Mouse (Mus musculus) CH12.LX (cell line): ENCODE data around the gene Pik3cb.

Source experiments
- CTCF ChIP-seq, 2 experiments: IDR thresholded peaks in 1 of 2; conservative IDR thresholded peaks in 1 of 2; 2 replicates each; pipeline ENCODE4 v1.5.1; 2011 to 2012; ENCODE audit warnings: low read depth in 2 of 2, low read length in 2 of 2, improper control_type of control experiment in 1 of 2, inconsistent platforms in 1 of 2, mild to moderate bottlenecking in 1 of 2, moderate library complexity in 1 of 2
- ETS1 ChIP-seq: conservative IDR thresholded peaks from 2 replicates; pipeline ENCODE4 v1.6.1; 2012; ENCODE audit warnings: low read depth, mild to moderate bottlenecking, inconsistent platforms, low read length, improper control_type of control experiment, moderate library complexity
- GABPA ChIP-seq: IDR thresholded peaks from 2 replicates; pipeline ENCODE4 v1.6.1; 2012; ENCODE audit warnings: low read depth, low read length, improper control_type of control experiment, inconsistent platforms; ENCODE audit not compliant: insufficient replicate concordance
- POLR2AphosphoS2 ChIP-seq: IDR thresholded peaks from 2 replicates; pipeline ENCODE4 v1.6.1; 2011; ENCODE audit warnings: low read depth, low read length, improper control_type of control experiment

GRCm38 (mm10) chr9:99104449-99104848 is 36.0 kb downstream of the Pik3cb start:
- TF ChIP-seq POLR2AphosphoS2 (no peak), GABPA (no peak), ETS1 (no peak), CTCF (conservative IDR thresholded peaks at IDR 0.05 in 1 of 2, IDR thresholded peaks at IDR 0.05 in 1 of 2; ENCODE audit: low read depth in 2 of 2, low read length in 2 of 2) (peak in 1 of 2 experiments; percentile 25; a peak in 2 of 4 replicates)
